27 mouse cellular contexts compared by ENCODE assay signal in genomic region chr1:86235118-86235517, GRCm38 (mm10).
DNase-seq lines count a peak whose midpoint lies in the region; ATAC-seq and TF ChIP-seq lines count a peak whose summit lies in the region.
"Had no signal": no experiment of that assay in that cellular context is flagged by ENCODE, and none has a peak within 500 bp of the region (broad histone marks: within the 10 kb centered on the region; RNA-seq: fewer than 3 reads in every experiment).

No protein-coding gene starts in this region.

- no peaks in the 10 kb centered on the region for H3K9me3 ChIP-seq in ES-E14 (ENCODE audit: control insufficient read depth, insufficient read depth, low read depth, low read length)
- no peaks in the 10 kb centered on the region for H3K9me3 ChIP-seq in limb, embryonic 10.5 days (replicated peaks)
- H3K9me3 ChIP-seq: embryonic facial prominence, embryonic 12.5 days; forebrain, embryonic 12.5 days; heart, embryonic 12.5 days; hindbrain, embryonic 13.5 days; limb, embryonic 15.5 days had no signal

- no peak overlapping the region for H3K9ac ChIP-seq in ES-E14 (ENCODE audit: insufficient read depth, low read depth, low read length, poor library complexity, severe bottlenecking)
- H3K9ac ChIP-seq: embryonic facial prominence, embryonic 12.5 days; forebrain, embryonic 12.5 days; heart, embryonic 12.5 days; hindbrain, embryonic 13.5 days; limb, embryonic 15.5 days; liver, embryonic 14.5 days; lung, embryonic 14.5 days had no signal

- DNase-seq in frontal cortex, postnatal 10 days (ENCODE audit: low spot score in 2 of 2) = no peak
- DNase-seq in layer of hippocampus, adult 9-11 months = peak; percentile 68
- no peak for DNase-seq in layer of hippocampus, postnatal 36 days
- no peak for DNase-seq in ES-E14 (ENCODE audit: low read depth, low spot score)
- DNase-seq in induced T-regulatory cell, adult 2 months (ENCODE audit: low read depth) = peak; percentile 38
- DNase-seq in limb, embryonic 10.5 days (ENCODE audit: low spot score) = no peak
- DNase-seq: adrenal gland, adult 8-10 months; B cell, adult 2 months; cerebellum, adult 11 months; gastrocnemius, postnatal 14 days; heart, adult 18-20 months; kidney, adult 18-20 months; kidney, postnatal 4 days; lung, embryonic 14.5 days; midbrain, embryonic 14.5 days; right cerebral cortex, postnatal 25 days; spleen, adult 18-20 months had no signal

- H3K4me3 ChIP-seq in ES-E14 (ENCODE audit: insufficient read depth in 1 of 2, low read depth in 1 of 2, low read length in 2 of 2, poor library complexity in 1 of 2, severe bottlenecking in 1 of 2) = no peak overlapping the region
- H3K4me3 ChIP-seq in limb, embryonic 10.5 days = no peak overlapping the region
- H3K4me3 ChIP-seq: embryonic facial prominence, embryonic 12.5 days; forebrain, embryonic 12.5 days; heart, embryonic 12.5 days; hindbrain, embryonic 13.5 days; left cerebral cortex, adult 2 months; limb, embryonic 15.5 days had no signal

- in situ Hi-C loops in ES-E14 (cut with MboI; ENCODE audit: low sequenced_read_pairs in 2 of 2, unreplicated experiment in 2 of 2) = no loop called here

- peak; percentile 76 for ATAC-seq in frontal cortex, adult (ENCODE audit: low TSS enrichment)
- ATAC-seq: activated CD4-positive, CD25-positive, alpha-beta regulatory T cell, adult 4 months; inflammation-experienced regulatory T-cells, adult 6 months had no signal

- WGBS in limb, embryonic 10.5 days = 94% methylated on average over 10 of the region's 10 CpGs

- H3K27me3 ChIP-seq in limb, embryonic 10.5 days (ENCODE audit: low read depth, poor library complexity, severe bottlenecking) = no peaks in the 10 kb centered on the region
- H3K27me3 ChIP-seq: embryonic facial prominence, embryonic 12.5 days; forebrain, embryonic 12.5 days; heart, embryonic 12.5 days; hindbrain, embryonic 13.5 days; limb, embryonic 15.5 days had no signal

- H3K27ac ChIP-seq in ES-E14 (ENCODE audit: insufficient read depth, low read depth, low read length, poor library complexity, severe bottlenecking) = no peak overlapping the region
- no peak overlapping the region for H3K27ac ChIP-seq in limb, embryonic 10.5 days
- H3K27ac ChIP-seq: embryonic facial prominence, embryonic 12.5 days; forebrain, embryonic 12.5 days; hindbrain, embryonic 13.5 days; left cerebral cortex, adult 2 months; limb, embryonic 15.5 days; liver, embryonic 14.5 days had no signal

- H3K4me1 ChIP-seq in ES-E14 (ENCODE audit: control insufficient read depth in 2 of 2, insufficient read depth in 2 of 2, low read length in 2 of 2, poor library complexity in 1 of 2) = peaks cover 6 to 34% of the 10 kb centered on the region in 2 experiments; a peak in 3 of 4 replicates
- peaks cover 11% of the 10 kb centered on the region; the same call in 1 of the 2 replicates for H3K4me1 ChIP-seq in limb, embryonic 10.5 days
- H3K4me1 ChIP-seq: forebrain, embryonic 12.5 days had no signal

- H3K36me3 ChIP-seq in ES-E14 (ENCODE audit: control insufficient read depth, insufficient read depth, low read length, poor library complexity, severe bottlenecking) = no peaks in the 10 kb centered on the region
- no peaks in the 10 kb centered on the region for H3K36me3 ChIP-seq in limb, embryonic 10.5 days
- H3K36me3 ChIP-seq: embryonic facial prominence, embryonic 12.5 days; forebrain, embryonic 12.5 days; heart, embryonic 12.5 days; limb, embryonic 15.5 days had no signal

TF ChIP-seq in ES-E14, 5 proteins besides CTCF, POLR2A, EP300 and RAD21:
- TF ChIP-seq MAFK (IDR thresholded peaks at IDR 0.05; ENCODE audit: insufficient read depth, low read depth, low read length) (no peak), HCFC1 (IDR thresholded peaks at IDR 0.05; ENCODE audit: borderline replicate concordance, insufficient read depth, low read length) (no peak), ZC3H11A (IDR thresholded peaks at IDR 0.05; ENCODE audit: borderline replicate concordance, low read depth, low read length) (no peak), CHD2 (IDR thresholded peaks at IDR 0.05; ENCODE audit: low read depth, low read length) (no peak), ZNF384 (IDR thresholded peaks at IDR 0.05; ENCODE audit: low read depth, low read length) (peak; percentile 57)
TF ChIP-seq in ES-E14: peak in this region for 1.

Comparison
In these comparisons a context has a peak if more than half of its experiments do, and no peak if none do; other contexts are left out.
1. DNase-seq: peak in layer of hippocampus, adult 9-11 months (single experiment) and induced T-regulatory cell, adult 2 months (single experiment); none in frontal cortex, postnatal 10 days (0 of 2), layer of hippocampus, postnatal 36 days (0 of 2), ES-E14 (single experiment) and limb, embryonic 10.5 days (single experiment).